Mouse (Mus musculus) bone marrow, adult 2 months (tissue): ENCODE measurements around the gene Tuba3a.

Experiments used
- CTCF ChIP-seq: fragments of 200-500 bp; IDR thresholded peaks from 2 replicates; pipeline ENCODE4 v1.5.1; 2011; ENCODE audit warnings: low read length, control low read depth; ENCODE audit not compliant: control insufficient read depth, insufficient read depth
- POLR2A ChIP-seq: fragments of 200-500 bp; IDR thresholded peaks from 2 replicates; pipeline ENCODE4 v1.6.1; 2011; ENCODE audit warnings: low read depth, mild to moderate bottlenecking, control low read depth, low read length, borderline replicate concordance; ENCODE audit not compliant: control insufficient read depth

- TF ChIP-seq CTCF: no peak
- TF ChIP-seq POLR2A: no peak
These were observed 17.0 kb downstream of the Tuba3a start for GRCm38 (mm10) chr6:125268799-125269198.
